Mouse (Mus musculus) stomach, embryonic 14.5 days (tissue): Measurements from ENCODE around the gene Twf1. TPM values are rescaled to one million over a fixed set of nuclear protein-coding genes. Genes with fewer than 3 reads are reported as not detected.
A peak's percentile ranks its signal among the peaks of the same experiment; 100 is the strongest.

Experiments
- ATAC-seq: fragments of 200-750 bp; cut with Nextera tagmentation; 2 replicates; pipeline ENCODE4 v1.8.0; 2017; ENCODE audit warnings: low read depth, moderate TSS enrichment; ENCODE audit not compliant: insufficient number of reproducible peaks, insufficient read depth, low FRiP score
- H3K27ac ChIP-seq: fragments of 300-500 bp; sonication (generic); 2 replicates; pipeline ENCODE4 v1.5.1; 2014; ENCODE audit warnings: mild to moderate bottlenecking, low read length, moderate library complexity, mixed read lengths
- H3K27me3 ChIP-seq: fragments of 300-500 bp; sonication (generic); 2 replicates; pipeline ENCODE4 v1.6.1; 2014; ENCODE audit warnings: low read length, control low read depth, mixed read lengths; ENCODE audit not compliant: control insufficient read depth, insufficient read depth
- H3K36me3 ChIP-seq: fragments of 300-500 bp; sonication (generic); 2 replicates; pipeline ENCODE4 v1.6.1; 2014; ENCODE audit warnings: mild to moderate bottlenecking, control low read depth, low read length, moderate library complexity, mixed read lengths; ENCODE audit not compliant: control insufficient read depth, insufficient read depth
- H3K4me1 ChIP-seq: fragments of 300-500 bp; sonication (generic); 2 replicates; pipeline ENCODE4 v1.6.1; 2014; ENCODE audit warnings: low read length, control low read depth, mixed read lengths; ENCODE audit not compliant: control insufficient read depth, insufficient read depth
- H3K4me2 ChIP-seq: fragments of 300-500 bp; sonication (generic); replicated peaks from 2 replicates; pipeline ENCODE4 v1.6.1; 2014; ENCODE audit warnings: low read depth, low read length, control low read depth
- H3K4me3 ChIP-seq: fragments of 300-500 bp; sonication (generic); 2 replicates; pipeline ENCODE4 v1.5.1; 2014; ENCODE audit warnings: low read depth, low read length, control low read depth
- H3K9ac ChIP-seq: fragments of 300-500 bp; sonication (generic); replicated peaks from 2 replicates; pipeline ENCODE4 v1.6.1; 2014; ENCODE audit warnings: low read depth, mild to moderate bottlenecking, control low read depth, low read length, moderate library complexity, mixed read lengths
- H3K9me3 ChIP-seq: fragments of 300-500 bp; sonication (generic); 2 replicates; pipeline ENCODE4 v1.6.1; 2016; ENCODE audit warnings: low read depth, low read length, control low read depth; ENCODE audit not compliant: control insufficient read depth
- WGBS: fragments of 180-500 bp; shearing (Covaris S2); extraction: QIAGEN DNeasy Blood & Tissue Kit; methylation state at CpG from one replicate; pipeline ENCODE4 v1.1.7; 2014; 5-methylcytosine and 5-hydroxymethylcytosine counted together
- polyA plus RNA-seq: library from polyadenylated mRNA; unstranded; fragments of >200 nt; fragmentation: Nextera tagmentation; extraction: Ambion mirVana; gene quantifications from 2 replicates; pipeline ENCODE4 v1.2.1, GENCODE M21; 2014

Gene Twf1
- polyA plus RNA-seq, 1 experiment from 2014 or later, result 95.5 TPM

DNA sequence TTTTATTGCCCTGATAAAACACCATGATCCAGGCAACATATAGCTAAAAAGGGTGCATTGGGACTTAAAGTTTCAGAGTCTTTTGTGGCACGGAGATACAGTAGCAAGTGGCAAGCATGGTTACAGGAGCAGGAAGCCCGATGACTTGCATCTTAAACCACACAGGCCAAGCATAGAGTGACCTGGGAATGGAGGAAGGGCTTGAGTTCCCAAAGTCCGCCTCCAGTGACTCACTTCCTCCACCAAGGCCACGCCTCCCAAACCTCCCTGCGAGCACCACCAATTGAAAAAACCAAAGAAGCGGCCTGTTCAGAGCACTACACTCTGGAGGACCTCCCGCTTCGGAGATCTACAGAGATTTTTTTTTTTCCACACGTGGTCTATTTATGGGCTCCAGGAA lies 23.8 kb downstream of the Twf1 start:
- 87% methylated on average over 9 of the region's 9 CpGs for WGBS
- Histone ChIP-seq H3K9ac (no peak overlapping the region), H3K4me1 (no peaks in the 10 kb centered on the region)

DNA sequence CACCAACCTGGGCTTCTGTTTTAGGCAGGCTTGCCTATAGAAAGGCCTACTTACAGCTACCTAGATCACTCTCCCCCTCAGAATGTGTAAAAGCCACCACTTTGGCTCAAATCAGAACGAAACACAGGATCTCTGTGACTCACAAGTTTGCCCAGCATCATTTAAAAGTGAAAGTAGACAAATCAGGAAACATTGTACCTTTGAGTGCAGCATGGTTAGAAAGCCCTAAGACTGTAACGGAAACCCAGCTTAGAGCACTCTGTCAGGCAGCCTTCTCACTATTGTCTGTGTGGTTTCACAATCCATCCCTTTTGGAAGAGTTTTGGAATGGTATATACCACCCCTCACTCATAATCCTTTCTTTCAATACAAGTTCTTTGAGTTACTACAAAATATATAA lies 24.8 kb downstream of the Twf1 start:
- Histone ChIP-seq H3K27me3 (no peaks in the 10 kb centered on the region), H3K36me3 (no peaks in the 10 kb centered on the region), H3K9me3 (no peaks in the 10 kb centered on the region), H3K4me3 (no peak overlapping the region), H3K27ac (no peak overlapping the region), H3K4me2 (no peak overlapping the region), H3K9ac (no peak overlapping the region), H3K4me1 (no peaks in the 10 kb centered on the region)
- no peak for ATAC-seq
- 85% methylated on average over 2 of the region's 2 CpGs for WGBS

More for the DNA sequence above, 23.8 kb downstream of the Twf1 start:
- H3K36me3 ChIP-seq, result no peaks in the 10 kb centered on the region
- H3K27me3 ChIP-seq, result no peaks in the 10 kb centered on the region
- ATAC-seq, result no peak
- no peak overlapping the region for H3K4me3 ChIP-seq
- no peak overlapping the region for H3K4me2 ChIP-seq
- H3K9me3 ChIP-seq, result no peaks in the 10 kb centered on the region
- no peak overlapping the region for H3K27ac ChIP-seq

DNA sequence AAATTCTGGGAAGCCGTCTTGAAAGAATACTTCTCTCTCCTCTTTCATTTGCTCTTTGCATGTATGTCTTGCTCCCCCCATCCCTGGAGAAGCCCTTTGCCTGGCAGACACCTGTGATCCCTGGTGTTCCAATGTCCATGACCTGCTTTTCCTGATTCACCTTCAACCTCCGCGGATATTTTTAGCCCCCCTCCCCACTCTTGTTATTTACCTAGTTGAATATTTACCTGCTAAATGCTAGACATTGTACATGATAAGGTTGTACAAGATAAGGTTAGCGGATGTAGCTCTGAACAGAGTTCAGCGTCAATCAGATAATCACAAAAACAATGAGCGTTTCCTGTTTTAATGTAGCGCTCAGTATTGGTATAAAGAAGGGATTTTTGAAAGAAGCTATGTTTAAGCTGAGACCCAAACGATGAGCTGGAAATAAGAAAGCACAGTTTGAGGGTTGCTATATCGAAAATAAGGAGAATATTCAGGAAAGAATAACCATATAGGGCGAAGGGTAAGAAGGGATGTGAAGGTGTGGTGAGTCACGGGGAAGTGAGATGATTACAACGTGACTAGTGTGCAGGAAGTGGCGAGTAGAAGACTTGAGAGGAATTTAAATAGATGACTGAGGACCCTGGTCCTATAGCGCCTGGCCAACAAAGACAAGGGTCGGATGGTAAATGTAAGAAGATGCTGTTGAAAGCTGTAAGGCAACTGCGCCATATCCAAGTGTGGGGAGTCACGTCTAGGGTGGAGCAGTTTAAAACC lies 30.6 kb downstream of the Twf1 start:
- Histone ChIP-seq H3K9ac (no peak overlapping the region), H3K4me2 (no peak overlapping the region), H3K27ac (no peak overlapping the region), H3K4me1 (no peaks in the 10 kb centered on the region), H3K27me3 (no peaks in the 10 kb centered on the region), H3K36me3 (no peaks in the 10 kb centered on the region), H3K9me3 (no peaks in the 10 kb centered on the region), H3K4me3 (no peak overlapping the region)
- WGBS, result 72% methylated on average over 17 of the region's 17 CpGs
- ATAC-seq, result no peak

DNA sequence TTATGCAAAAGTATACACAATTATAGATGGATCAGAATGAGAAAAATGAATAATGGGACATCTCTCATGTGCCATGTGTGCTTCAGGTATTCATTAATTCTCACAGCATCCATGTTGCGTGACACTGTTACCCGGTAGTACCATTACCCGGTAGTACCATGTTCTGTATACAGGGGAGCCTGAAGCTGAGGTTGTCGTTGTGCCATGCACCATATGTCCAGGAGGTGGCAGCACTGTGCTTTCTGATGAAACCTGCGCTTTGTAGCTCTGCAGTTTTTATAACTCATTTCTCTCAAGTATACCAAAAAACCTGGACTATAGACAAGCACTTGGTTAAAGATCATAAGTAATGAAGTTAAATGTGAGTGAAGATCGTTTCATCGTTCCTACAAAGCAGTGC lies 32.2 kb downstream of the Twf1 start:
- no peaks in the 10 kb centered on the region for H3K4me1 ChIP-seq
- ATAC-seq, result no peak
- H3K4me2 ChIP-seq, result no peak overlapping the region
- no peak overlapping the region for H3K9ac ChIP-seq
- no peaks in the 10 kb centered on the region for H3K27me3 ChIP-seq
- no peak overlapping the region for H3K27ac ChIP-seq
- no peaks in the 10 kb centered on the region for H3K9me3 ChIP-seq
- H3K36me3 ChIP-seq, result no peaks in the 10 kb centered on the region
- H3K4me3 ChIP-seq, result no peak overlapping the region
- WGBS, result 26% methylated on average over 7 of the region's 7 CpGs

DNA sequence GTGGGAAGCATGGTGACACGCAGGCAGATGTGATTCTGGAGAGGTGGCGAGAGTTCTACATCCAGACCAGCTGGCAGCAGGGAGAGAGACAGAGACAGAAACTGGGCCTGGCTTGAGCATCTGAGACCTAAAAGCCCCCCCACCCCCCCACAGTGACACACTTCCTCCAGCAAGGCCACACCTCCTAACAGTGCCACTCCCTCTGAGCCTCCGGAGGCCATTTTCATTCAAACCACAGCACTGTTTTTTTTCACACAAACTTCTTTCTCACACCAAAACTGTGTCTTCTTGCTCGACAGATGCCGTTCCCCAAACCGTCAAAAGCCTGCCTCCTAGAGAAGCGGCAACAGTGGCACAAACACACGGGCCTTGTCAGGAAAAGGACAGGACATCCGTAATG lies 36.2 kb downstream of the Twf1 start:
- H3K4me2 ChIP-seq, result no peak overlapping the region
- no peaks in the 10 kb centered on the region for H3K36me3 ChIP-seq
- 97% methylated on average over 9 of the region's 9 CpGs for WGBS
- H3K9ac ChIP-seq, result no peak overlapping the region
- H3K4me3 ChIP-seq, result no peak overlapping the region
- peaks cover 6% of the 10 kb centered on the region; the same call in 1 of the 2 replicates for H3K9me3 ChIP-seq
- H3K27me3 ChIP-seq, result no peaks in the 10 kb centered on the region
- H3K27ac ChIP-seq, result no peak overlapping the region
- H3K4me1 ChIP-seq, result no peaks in the 10 kb centered on the region
- no peak for ATAC-seq

DNA sequence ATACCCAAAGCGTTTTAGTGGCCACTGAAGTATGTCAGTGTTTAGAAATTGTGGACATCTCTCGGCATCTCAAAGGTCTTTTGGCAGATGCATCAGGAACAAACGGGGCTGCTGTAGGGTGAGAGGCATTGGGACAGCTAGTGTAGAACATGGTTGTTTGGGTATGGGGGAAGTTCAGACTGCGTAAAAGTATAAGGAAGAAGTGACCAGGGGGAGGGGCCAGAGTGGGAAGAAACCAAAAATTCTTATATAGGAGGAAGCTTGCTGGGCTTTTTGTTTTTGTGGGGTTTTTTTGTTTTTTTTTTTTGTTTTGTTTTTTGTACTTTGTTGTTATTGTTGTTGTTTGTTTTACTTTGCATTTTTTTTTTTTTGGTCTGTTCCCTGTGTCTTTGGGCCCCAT lies 44.8 kb downstream of the Twf1 start:
- no peaks in the 10 kb centered on the region for H3K36me3 ChIP-seq
- H3K9me3 ChIP-seq, result peaks cover 2% of the 10 kb centered on the region; the same call in 1 of the 2 replicates
- H3K27me3 ChIP-seq, result no peaks in the 10 kb centered on the region
- ATAC-seq, result no peak
- H3K9ac ChIP-seq, result no peak overlapping the region
- no peak overlapping the region for H3K27ac ChIP-seq
- H3K4me2 ChIP-seq, result no peak overlapping the region
- H3K4me1 ChIP-seq, result no peaks in the 10 kb centered on the region
- 75% methylated on average over 4 of the region's 4 CpGs for WGBS
- no peak overlapping the region for H3K4me3 ChIP-seq

DNA sequence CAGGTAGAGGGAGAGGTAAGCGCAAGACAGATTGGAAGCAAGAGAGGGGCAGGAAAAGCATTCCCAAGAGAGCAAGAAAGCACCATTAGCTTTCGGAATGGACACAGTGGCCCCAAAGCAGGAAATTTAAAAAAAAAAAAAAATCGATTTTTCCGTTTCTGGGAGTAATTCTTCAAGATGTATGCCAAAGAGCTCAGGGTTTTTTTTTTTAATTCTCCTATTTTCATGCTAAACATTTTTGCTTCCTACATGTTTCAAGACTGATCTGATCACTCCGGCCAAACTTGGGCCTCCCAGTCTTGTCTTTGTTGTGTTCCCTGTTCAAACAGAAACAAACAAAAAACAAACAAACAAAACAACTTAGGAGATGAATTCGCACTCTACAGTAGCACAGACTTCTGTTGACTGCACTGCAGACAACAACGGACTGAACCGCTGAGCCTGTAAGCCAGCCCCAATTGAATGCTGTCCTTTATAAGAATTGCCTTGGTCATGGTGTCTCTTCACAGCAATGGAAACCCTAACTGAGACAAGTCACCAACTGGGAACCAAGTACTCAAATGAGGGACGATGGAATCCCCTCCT lies 45.5 kb downstream of the Twf1 start:
- no peak for ATAC-seq
- no peaks in the 10 kb centered on the region for H3K27me3 ChIP-seq
- whole genome bisulfite sequencing, result 43% methylated on average over 9 of the region's 9 CpGs
- H3K9ac ChIP-seq, result peak overlapping the region; percentile 65
- no peaks in the 10 kb centered on the region for H3K4me1 ChIP-seq
- H3K4me2 ChIP-seq, result peak overlapping the region; percentile 83
- H3K4me3 ChIP-seq, result peak overlapping the region; percentile 83
- H3K36me3 ChIP-seq, result no peaks in the 10 kb centered on the region
- H3K27ac ChIP-seq, result peak overlapping the region; percentile 84
- no peaks in the 10 kb centered on the region for H3K9me3 ChIP-seq

DNA sequence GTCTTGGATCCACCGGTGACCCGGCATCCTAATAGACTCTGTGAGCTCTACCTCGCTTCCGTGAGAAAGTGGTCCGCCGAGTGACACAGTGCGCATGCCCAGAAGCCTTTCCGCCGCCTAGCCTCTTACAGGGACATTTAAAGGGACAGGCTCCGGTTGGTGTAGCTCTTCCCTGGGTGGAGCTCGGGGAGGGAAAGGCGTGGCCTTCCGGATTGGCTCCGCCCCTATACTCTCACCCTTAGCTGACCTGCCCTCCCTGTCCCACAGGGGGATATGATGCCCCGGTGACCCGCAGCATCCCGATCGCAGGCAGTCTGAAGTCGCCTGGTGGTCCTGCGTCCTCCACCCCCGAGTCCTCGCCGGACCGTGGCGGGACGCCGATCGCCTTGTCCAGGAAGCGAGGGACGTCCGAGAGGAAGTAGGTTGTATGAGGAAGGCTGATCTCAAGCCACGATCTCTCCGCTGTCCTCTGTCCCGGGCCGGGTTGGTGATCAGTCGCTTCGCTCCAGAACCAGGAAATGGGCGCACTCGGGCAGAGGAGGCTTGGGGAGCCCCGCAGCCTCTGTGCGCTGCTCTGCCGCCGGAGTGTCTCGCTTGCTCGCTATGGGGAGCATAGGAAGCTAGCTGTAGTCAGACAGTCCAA lies 46.2 kb downstream of the Twf1 start, which contains the start of the genes Pus7l and Irak4:
Gene Pus7l, minus strand, starts transcription at position 139 of the 643 bp plus-strand sequence.
Gene Irak4, plus strand, starts transcription at position 235 of the 643 bp plus-strand sequence.
- Histone ChIP-seq H3K27me3 (no peaks in the 10 kb centered on the region), H3K9ac (peak within 1 kb of the TSS; percentile 65), H3K4me1 (no peaks in the 10 kb centered on the region), H3K9me3 (no peaks in the 10 kb centered on the region), H3K4me2 (peak within 1 kb of the TSS; percentile 83), H3K27ac (peak within 1 kb of the TSS; percentile 84), H3K36me3 (no peaks in the 10 kb centered on the region), H3K4me3 (peak within 1 kb of the TSS; percentile 83)
- WGBS, result under 1% methylated on average over 45 of the region's 45 CpGs
- ATAC-seq, result peak; percentile 99
